Mouse (Mus musculus) heart, postnatal 0 days (tissue): Measurements from ENCODE around the gene Itsn2.

Experiments used
- CTCF ChIP-seq: IDR thresholded peaks from 2 replicates; pipeline ENCODE4 v1.5.1; 2016; ENCODE audit warnings: antibody characterized with exemption, control low read depth, low read depth
- EP300 ChIP-seq: IDR thresholded peaks from 2 replicates; pipeline ENCODE4 v1.6.1; 2016; ENCODE audit warnings: antibody characterized with exemption, low read depth

DNA sequence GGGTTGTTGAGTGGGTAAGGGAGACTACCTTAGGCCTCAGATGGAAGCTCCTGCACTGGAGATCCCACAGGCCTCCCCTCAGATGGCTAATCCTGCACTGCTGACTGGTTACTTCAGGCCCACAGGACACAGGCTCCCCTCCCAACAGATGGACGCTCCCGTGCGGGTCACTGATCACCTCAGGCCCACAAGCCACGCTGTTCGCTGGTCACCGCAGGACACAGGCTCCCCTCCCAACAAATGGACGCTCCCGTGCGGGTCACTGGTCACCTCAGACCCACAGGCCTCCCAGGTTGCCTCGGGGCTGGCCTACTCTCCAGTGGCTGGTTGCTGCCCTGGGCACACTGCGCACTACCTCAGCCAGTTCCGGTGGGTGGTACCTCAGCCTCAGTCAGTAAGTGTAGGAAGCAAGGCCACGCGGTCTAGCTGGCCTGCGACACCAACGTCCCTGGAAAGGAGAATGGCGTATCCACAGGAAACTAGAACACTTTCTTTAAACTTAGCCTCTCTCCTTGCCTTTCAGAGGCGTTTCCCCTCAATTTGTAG lies 145.7 kb downstream of the Itsn2 start, which contains the start of gene Fam228a:
- TF ChIP-seq EP300 (no peak), CTCF (no peak)
